Mouse (Mus musculus) naive thymus-derived CD4-positive, alpha-beta T cell, adult 2 months (primary cell): ENCODE measurements around the gene Rnf185.

Source experiments
- DNase-seq: peaks from one replicate; pipeline ENCODE4 v3.0.0-alpha.2; 2011; ENCODE audit warnings: low read depth

Gene Rnf185

DNA sequence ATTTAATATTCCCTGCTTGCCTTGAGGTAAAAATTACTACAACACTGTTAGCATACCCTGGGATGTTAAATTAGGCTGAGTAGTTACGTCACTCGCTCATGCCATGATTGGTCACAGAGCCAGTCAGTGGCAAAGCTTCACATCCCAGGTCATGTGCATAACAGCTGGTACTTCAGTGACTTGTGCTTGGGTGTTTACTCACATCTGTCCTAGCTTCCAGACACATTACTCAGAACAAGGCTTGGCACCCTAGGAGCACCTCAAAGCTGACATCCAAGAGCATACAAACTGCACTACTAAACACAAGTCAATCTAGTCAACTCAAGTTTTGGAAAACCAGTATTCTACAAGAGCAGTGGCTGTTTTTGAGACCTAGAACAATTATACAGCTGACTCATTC lies 9.1 kb downstream of the Rnf185 start:
- no peak for DNase-seq

GRCm38 (mm10) chr11:3442677-3443076 lies 9.5 kb downstream of the Rnf185 start:
- DNase-seq = no peak

DNA sequence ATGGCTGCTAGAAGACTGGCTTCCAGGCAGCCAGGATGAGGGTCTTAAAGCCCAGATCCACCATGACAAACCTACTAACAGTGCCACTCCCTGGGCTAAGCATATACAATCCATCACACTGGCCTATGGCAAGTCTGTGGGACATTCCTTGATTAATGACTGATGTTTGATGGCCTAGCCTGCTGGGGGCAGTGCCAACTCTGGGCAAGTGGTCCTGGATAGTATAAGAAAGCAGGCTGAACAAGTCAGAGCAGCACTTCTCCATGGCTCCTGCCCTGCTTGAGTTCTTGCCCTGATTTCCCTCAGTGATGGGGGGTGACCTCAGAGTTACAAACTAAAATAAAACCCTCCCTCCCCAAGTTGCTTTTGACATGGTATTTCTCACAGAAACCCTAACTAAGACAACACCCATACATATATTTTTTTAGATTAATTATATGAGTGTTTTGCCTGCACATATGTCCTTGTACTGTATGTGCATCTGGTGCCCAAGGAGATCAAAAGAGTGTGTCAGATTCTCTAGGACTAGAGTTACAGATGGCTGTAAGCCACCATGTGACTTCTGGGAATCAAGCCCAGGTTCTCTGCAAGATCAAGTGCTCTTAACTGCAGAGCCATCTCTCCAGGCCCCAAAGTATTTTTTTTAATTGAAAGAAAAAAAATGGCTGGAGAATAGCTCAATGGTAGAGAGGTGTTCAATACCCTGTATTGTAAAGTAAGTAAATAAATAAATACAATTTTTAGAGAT lies 10.3 kb downstream of the Rnf185 start:
- no peak for DNase-seq

- DNase-seq = no peak
Observed at GRCm38 (mm10) chr11:3437621-3438020, 14.5 kb downstream of the Rnf185 start.

- DNase-seq = no peak
Observed at GRCm38 (mm10) chr11:3433809-3434208, 18.4 kb downstream of the Rnf185 start.

DNA sequence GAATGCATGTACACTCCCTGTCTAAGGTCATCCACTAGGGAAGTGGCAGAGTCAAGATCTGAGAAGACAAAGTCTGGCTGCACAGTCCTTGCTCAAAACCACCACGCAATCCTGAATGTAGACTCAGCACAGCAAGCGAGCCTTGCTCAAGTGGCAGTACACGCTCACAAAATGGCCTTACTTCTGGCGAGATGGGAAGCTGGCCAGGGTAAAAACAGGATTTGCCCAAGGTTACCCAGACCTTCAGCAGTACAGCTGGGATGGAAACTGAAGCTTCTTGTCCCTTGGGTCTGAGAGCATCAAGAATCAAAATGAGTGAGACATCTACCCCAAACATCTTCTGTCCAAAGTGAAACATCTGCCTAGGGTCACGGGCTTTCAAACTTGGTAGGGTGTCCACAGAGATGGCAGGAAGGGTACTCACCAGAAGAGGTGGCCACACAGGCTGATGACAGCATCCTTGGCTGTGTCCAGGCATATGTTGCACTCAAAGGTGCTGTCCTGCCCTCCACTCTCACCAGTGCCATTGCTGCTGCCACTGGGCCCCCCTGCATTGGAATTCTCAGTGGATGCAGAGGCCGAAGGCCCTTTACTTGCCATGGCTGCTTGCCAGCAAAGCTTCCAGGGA lies 20.1 kb downstream of the Rnf185 start:
- no peak for DNase-seq

GRCm38 (mm10) chr11:3431515-3431914 lies 20.6 kb downstream of the Rnf185 start:
- DNase-seq = no peak

DNA sequence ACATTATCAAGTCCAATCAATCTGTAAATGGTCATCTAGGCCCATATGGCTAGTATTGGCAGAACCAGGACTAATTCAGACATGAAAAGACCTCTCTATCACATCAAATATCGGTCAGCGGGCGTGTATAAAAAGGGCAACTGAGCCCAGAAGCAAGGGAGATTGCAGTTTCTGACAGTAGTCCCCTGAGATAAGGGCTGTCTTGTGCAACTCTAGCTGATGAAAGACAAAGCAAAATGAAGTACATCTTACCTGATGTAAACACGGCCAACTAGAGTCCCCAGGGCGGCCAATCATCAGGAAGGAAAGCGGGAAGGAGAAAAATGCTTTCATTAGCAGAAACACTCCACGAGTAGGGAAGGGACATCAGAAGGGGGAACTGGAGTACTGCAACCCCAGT lies 23.5 kb downstream of the Rnf185 start:
- DNase-seq = no peak

DNA sequence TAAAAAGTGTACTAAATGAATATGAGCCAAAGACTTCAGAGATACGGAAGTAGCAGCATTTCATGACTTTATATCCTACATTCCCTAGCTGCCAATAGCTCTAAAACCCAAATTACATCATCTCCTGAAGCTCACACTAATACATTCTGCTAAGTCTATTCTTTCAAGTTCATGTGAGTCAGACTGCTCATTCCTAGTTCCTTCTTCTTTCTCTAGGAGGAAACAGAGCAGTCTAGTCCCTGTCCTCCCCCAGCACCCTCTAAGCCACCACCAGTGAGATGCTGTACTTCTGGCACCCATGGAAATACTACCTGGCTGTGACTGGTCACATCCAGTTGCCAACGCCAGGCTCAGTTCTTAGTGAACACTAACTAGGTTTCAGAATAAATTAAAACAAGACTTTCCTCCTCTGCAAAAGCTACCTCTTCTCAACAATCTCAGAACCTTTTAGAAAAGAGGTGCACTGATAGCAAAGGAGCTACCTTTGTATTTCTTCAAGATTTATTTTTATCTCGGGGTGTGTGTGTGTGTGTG lies 24.4 kb downstream of the Rnf185 start:
- no peak for DNase-seq

DNA sequence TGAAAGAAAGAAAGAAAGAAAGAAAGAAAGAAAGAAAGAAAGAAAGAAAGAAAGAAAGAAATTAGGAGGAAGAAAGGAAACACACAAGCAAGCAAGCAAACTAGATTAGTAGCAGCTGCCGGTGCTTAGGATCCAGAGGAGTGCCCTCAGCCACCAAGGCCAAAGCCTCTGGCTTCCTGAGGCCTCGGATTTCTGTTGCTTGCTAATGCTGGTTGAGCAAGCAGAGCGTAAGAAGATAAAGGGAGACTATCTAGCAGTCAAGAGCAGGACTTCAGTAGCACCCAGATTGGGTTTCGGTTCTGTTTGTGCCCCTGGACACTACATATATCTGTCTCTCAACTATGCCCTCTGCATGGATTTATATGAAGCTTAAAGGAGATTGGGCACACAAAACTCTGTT lies 29.9 kb downstream of the Rnf185 start:
- no peak for DNase-seq

DNA sequence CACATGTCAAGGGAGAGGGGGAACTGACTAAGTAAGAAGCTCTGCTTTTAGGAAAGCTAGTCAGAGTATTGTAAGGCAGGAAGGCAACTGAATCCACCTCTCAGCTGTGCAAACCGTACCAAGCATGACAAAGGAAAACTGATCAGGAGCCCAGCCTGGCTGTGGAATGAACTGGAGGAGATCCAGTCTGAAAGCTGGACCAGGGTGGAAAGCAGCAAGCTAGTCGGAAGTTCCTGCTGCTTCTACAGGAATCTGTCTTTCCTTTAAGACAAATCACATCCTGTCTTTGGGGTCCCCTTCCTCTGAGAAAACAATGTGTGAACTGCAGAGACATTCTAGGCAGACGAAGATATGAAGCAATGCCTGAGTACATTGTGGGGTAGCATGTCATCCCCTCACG lies 33.4 kb downstream of the Rnf185 start:
- no peak for DNase-seq

DNA sequence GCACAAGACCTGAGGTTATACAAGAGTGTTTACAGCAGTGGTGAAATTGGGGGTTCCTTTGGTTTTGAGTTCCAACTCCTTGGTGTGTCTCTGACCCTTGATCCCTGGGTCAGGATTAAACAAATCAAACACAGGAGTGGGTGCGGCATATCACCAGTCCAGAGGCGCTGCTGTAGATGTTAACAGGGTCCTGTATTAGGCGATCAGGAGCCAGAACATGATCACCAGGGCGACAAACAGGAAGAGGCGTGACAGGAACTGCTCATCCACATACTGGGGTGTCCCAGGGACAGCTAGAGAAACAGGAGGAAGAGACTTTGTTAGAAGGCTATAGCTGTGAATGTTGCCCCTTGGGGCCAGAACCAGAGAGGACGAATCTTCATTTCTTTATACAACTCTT lies 34.4 kb downstream of the Rnf185 start:
- DNase-seq = no peak

DNA sequence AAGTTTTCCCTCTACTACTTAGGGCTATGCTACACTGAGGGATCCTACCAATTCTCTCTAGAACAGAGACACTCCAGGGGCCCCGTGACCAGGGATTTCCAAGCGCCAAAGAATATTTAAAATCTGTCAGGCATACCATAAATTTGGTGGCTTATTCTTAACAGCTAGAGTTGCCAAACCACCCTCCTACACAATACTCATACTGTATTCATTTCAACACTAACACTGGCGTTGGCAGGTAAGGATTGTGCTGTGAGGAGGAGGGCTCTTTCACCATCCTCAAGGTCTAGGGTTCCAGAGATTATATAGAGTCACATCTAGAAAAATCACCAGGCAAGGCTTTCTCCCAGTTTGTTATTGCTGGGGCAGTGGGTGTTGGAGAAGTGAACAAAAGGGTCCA lies 35.8 kb downstream of the Rnf185 start:
- DNase-seq = no peak

- DNase-seq = no peak
Observed at GRCm38 (mm10) chr11:3412111-3412510, 40.1 kb downstream of the Rnf185 start.

GRCm38 (mm10) chr11:3408997-3409732 lies 43.0 kb downstream of the Rnf185 start, which contains the start of gene Limk2:
Gene Limk2 (minus strand): TSS chr11:3409189.
- DNase-seq = peak; percentile 96

DNA sequence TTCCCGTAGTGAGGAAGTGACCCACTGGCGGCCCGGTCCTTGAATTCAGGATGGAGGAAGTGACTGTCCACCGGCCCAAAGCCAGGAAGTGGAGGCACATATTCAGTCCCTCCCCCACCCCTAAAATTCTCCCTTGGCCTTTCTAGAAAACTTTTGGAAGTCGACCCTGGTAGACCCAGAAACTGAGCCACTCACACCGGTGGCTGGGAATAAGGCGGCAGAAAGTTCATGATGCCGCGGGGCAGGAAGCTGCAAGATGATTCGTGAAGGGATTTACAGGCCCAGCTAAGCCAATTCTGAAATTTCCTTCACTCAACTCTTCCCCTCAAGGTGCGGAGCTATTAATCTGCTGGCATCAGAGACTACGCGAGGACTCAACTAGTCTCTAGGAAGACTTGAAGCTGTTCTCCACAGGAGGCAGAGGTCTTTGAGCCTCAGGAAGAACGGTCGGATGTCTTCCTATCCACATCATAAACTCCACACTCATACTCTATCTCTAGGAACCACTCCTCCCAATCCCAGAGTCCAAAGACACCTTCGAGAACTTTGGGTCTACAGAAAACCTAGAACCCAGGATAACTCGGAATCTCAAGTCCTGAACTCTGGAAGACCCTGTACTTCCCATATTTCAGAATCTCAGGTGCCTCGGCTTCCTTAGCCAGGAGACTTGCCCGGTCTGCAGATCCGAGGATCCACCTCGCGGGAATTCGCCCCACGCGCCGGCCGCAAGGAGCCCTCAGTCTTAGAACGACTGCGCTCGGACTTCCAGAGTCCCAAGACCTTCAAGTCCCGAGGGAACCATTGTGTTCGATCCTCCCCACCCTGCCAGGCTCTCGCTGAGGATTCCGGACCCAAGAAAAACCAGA lies 43.8 kb downstream of the Rnf185 start:
- DNase-seq = peak; percentile 43

GRCm38 (mm10) chr11:3404287-3405047 lies 47.7 kb downstream of the Rnf185 start:
- DNase-seq = no peak

- DNase-seq = no peak
Observed at GRCm38 (mm10) chr11:3403024-3403423, 49.1 kb downstream of the Rnf185 start.

DNA sequence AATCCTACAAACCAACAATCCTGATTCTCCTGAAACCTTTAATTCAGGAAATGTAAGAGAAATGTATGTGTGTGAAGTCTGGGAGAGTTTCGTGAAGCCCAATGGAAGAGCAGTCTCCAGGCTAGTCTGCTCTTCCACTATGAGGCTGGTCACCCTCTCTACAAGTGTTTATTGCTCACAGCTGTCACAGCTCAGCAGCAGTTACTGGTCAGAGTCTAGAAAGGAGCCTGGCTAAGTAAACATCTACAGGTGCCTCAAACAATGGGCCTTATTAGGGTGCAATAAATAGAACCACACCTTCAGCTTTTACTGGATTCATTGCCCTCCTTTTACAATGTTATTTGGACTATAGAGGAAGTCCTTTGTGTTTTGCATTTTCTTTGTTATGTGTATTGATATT lies 53.8 kb downstream of the Rnf185 start:
- DNase-seq = no peak

- DNase-seq = no peak
Observed at GRCm38 (mm10) chr11:3396562-3396961, 55.6 kb downstream of the Rnf185 start.

DNA sequence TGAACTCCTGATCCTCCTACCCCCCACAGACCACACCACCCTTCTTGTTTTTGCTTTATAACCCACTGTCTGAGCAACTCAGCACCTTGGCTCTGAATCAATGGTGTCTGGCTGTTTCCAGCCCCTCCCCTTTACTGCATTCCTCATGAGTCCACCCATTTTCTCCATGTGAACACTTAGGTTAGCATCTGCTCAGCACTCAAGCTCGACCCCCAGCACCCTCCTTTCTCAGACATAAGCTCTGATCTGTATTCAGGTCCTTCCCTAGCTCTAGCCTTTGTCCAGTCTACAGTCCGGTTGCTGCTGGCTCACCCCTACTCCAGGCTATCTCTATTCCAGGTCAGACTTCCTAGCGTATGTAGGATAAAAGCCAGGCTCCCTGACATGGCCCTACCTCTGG lies 56.1 kb downstream of the Rnf185 start:
- no peak for DNase-seq
